Mouse (Mus musculus) ES-E14 (cell line): ENCODE measurements around the gene Pnpla1.

ENCODE experiments used
- HCFC1 ChIP-seq: IDR thresholded peaks from 2 replicates; pipeline ENCODE4 v1.6.1; 2012; ENCODE audit warnings: low read length, inconsistent platforms, borderline replicate concordance; ENCODE audit not compliant: insufficient read depth
- ZC3H11A ChIP-seq: IDR thresholded peaks from 2 replicates; pipeline ENCODE4 v1.6.1; 2012; ENCODE audit warnings: low read depth, mild to moderate bottlenecking, inconsistent platforms, low read length, borderline replicate concordance

DNA sequence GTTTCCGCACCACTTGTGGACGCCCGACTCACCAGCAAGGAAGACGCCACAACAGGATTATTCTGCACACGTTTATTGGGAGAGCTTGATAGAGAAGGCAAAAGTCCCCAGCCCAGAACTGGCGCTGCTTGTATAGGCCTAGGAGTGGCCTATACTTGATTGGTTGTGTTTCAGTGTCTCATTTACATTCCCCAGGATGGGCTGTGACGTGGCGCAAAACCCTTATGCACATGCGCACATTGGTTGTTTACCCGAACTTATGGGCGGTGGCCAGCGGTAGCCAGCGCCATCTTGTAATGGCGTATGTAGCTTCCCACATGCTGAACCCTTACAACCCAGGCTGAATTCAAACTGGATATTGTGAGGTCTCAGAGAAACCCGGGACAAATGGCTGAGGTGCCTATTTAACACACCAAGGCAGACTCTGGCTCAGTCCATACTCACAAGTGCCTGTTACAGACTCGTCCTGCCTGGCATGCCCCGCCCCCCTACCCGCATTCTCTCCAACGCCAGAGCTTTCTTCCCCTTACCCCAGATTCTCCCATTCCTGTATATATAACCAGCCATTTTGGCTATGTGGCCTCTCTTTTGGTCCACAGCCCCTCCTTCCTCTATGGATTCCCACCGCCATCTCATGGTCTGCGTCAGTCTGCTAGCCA lies 37.1 kb downstream of the Pnpla1 start:
- TF ChIP-seq ZC3H11A (no peak), HCFC1 (no peak)
